In the genomic region with DNA sequence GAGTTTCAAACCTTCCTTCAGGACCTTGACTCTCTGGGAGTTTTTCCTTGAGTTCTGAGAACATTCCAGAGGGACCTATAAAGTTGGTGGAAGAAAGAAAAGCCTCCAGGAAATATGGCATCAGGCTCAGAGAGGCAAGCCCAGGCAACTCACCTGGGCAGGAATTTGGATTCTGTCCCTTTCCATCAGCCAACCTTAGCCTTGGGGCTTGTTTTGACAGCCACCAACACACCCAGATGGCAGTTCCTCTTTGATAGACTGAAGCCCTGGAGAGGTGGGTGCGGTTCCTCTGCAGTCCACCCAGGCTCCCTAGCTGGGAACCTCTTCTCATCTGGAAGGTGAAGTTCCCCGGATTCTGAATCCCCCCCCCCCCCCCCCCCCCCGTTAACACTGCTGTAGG, we compare ENCODE assay signal across 13 mouse cellular contexts. TPM values are rescaled to one million over a fixed set of nuclear protein-coding genes. Genes with fewer than 3 reads are reported as not detected.
DNase-seq lines count a peak whose midpoint lies in the region; ATAC-seq lines count a peak whose summit lies in the region.
"Had no signal": no experiment of that assay in that cellular context is flagged by ENCODE, and none has a peak within 500 bp of the region (broad histone marks: within the 10 kb centered on the region; RNA-seq: fewer than 3 reads in every experiment).

No protein-coding gene starts in this region.

- H3K27me3 ChIP-seq in hindbrain, embryonic 10.5 days (ENCODE audit: insufficient read depth, poor library complexity, severe bottlenecking) = no peaks in the 10 kb centered on the region
- no peaks in the 10 kb centered on the region for H3K27me3 ChIP-seq in hindbrain, embryonic 16.5 days (replicated peaks; ENCODE audit: control insufficient read depth, insufficient read depth, low read length)
- H3K27me3 ChIP-seq in liver, embryonic 12.5 days (replicated peaks) = no peaks in the 10 kb centered on the region
- H3K27me3 ChIP-seq: heart, embryonic 12.5 days; hindbrain, embryonic 15.5 days had no signal

- no peak overlapping the region for H3K4me3 ChIP-seq in hindbrain, embryonic 10.5 days
- H3K4me3 ChIP-seq in hindbrain, embryonic 16.5 days (ENCODE audit: low read length) = no peak overlapping the region
- H3K4me3 ChIP-seq in liver, embryonic 12.5 days = peak overlapping the region; percentile 20
- H3K4me3 ChIP-seq: heart, embryonic 12.5 days; hindbrain, embryonic 15.5 days; myocyte had no signal

- no peak overlapping the region for H3K9ac ChIP-seq in hindbrain, embryonic 16.5 days (ENCODE audit: low read depth, low read length)
- H3K9ac ChIP-seq in liver, embryonic 12.5 days = peak overlapping the region; percentile 51
- H3K9ac ChIP-seq: forebrain, postnatal 0 days; heart, embryonic 12.5 days; hindbrain, embryonic 15.5 days had no signal

- H3K36me3 ChIP-seq in hindbrain, embryonic 10.5 days = no peaks in the 10 kb centered on the region
- no peaks in the 10 kb centered on the region for H3K36me3 ChIP-seq in hindbrain, embryonic 16.5 days (ENCODE audit: control insufficient read depth, insufficient read depth, low read length)
- H3K36me3 ChIP-seq in liver, embryonic 12.5 days = no peaks in the 10 kb centered on the region
- H3K36me3 ChIP-seq: heart, embryonic 12.5 days; hindbrain, embryonic 15.5 days had no signal

- DNase-seq in hindbrain, embryonic 10.5 days (ENCODE audit: low spot score) = no peak
- peak; percentile 67 for DNase-seq in ES-CJ7 (ENCODE audit: low read depth, low spot score)
- DNase-seq in left cerebral cortex, postnatal 14 days (ENCODE audit: low spot score in 2 of 2) = no peak
- no peak for DNase-seq in right cerebral cortex, adult 18-20 months
- DNase-seq: forebrain, postnatal 0 days had no signal

- 65% methylated on average over 3 of the region's 3 CpGs for WGBS in hindbrain, embryonic 10.5 days
- WGBS in hindbrain, embryonic 16.5 days = 59% methylated on average over 3 of the region's 3 CpGs
- 13% methylated on average over 3 of the region's 3 CpGs for WGBS in liver, embryonic 12.5 days (ENCODE audit: insufficient replicate concordance)

- peak overlapping the region; percentile 29; the same call in 1 of the 2 replicates for H3K27ac ChIP-seq in hindbrain, embryonic 10.5 days
- no peak overlapping the region for H3K27ac ChIP-seq in hindbrain, embryonic 16.5 days (ENCODE audit: low read depth, low read length)
- H3K27ac ChIP-seq in liver, embryonic 12.5 days = peak overlapping the region; percentile 89
- H3K27ac ChIP-seq: hindbrain, embryonic 15.5 days; macrophage had no signal

- no peak for ATAC-seq in hindbrain, embryonic 16.5 days
- ATAC-seq in erythroblast, adult 5-6 weeks (replicated peaks; ENCODE audit: low FRiP score, poor library complexity, severe bottlenecking) = peak; percentile 59
- peak; percentile 83 for ATAC-seq in liver, embryonic 12.5 days
- no peak for ATAC-seq in frontal cortex, adult (ENCODE audit: low TSS enrichment)
- ATAC-seq: forebrain, postnatal 0 days had no signal

- no peak overlapping the region for H3K4me2 ChIP-seq in hindbrain, embryonic 16.5 days (ENCODE audit: low read length)
- H3K4me2 ChIP-seq in liver, embryonic 12.5 days = peak overlapping the region; percentile 53
- H3K4me2 ChIP-seq: heart, embryonic 12.5 days; hindbrain, embryonic 15.5 days had no signal

- no peaks in the 10 kb centered on the region for H3K9me3 ChIP-seq in hindbrain, embryonic 10.5 days
- no peaks in the 10 kb centered on the region for H3K9me3 ChIP-seq in hindbrain, embryonic 16.5 days (ENCODE audit: control insufficient read depth, low read length)
- no peaks in the 10 kb centered on the region for H3K9me3 ChIP-seq in liver, embryonic 12.5 days (replicated peaks)
- H3K9me3 ChIP-seq: hindbrain, embryonic 15.5 days had no signal

- intact Hi-C loops in left cerebral cortex, postnatal 14 days (cut with DNase I) = no loop called here

- H3K4me1 ChIP-seq in hindbrain, embryonic 10.5 days (replicated peaks) = peaks cover 22% of the 10 kb centered on the region
- no peaks in the 10 kb centered on the region for H3K4me1 ChIP-seq in hindbrain, embryonic 16.5 days (ENCODE audit: control insufficient read depth, insufficient read depth, low read depth, low read length)
- peaks cover 59% of the 10 kb centered on the region for H3K4me1 ChIP-seq in liver, embryonic 12.5 days
- H3K4me1 ChIP-seq: hindbrain, embryonic 15.5 days had no signal

RNA-seq across cellular contexts. Expression of a gene that starts 10.8 kb away (rescaled TPM):
- polyA plus RNA-seq in hindbrain, embryonic 10.5 days (2016; fragmentation: Nextera tagmentation; extraction: Ambion mirVana) = 7.2 and 10.8 TPM in 2 replicates
- 2.2 and 3.5 TPM in 2 replicates for polyA plus RNA-seq in hindbrain, embryonic 16.5 days (2015; fragmentation: Nextera tagmentation; extraction: Ambion mirVana)
- 1.7 TPM in 1 of 2 replicates, not detected in the other for total RNA-seq in erythroblast, adult 5-6 weeks (2015; ENCODE audit: low replicate concordance)
- total RNA-seq in erythroblast, adult 5-6 weeks (2017; ENCODE audit: low replicate concordance) = 0.09 and 0.14 TPM in 2 replicates
- 4.1 and 4.3 TPM in 2 replicates for polyA plus RNA-seq in liver, embryonic 12.5 days (2016; fragmentation: Nextera tagmentation; extraction: Ambion mirVana)
- total RNA-seq in left cerebral cortex, postnatal 14 days (2021) = 1 to 10 TPM; 8.0 to 9.7 TPM
- polyA plus RNA-seq: macrophage had no signal

RNA-seq across cellular contexts. Expression of a gene that starts 20.7 kb away (rescaled TPM):
- polyA plus RNA-seq in hindbrain, embryonic 10.5 days (2016; fragmentation: Nextera tagmentation; extraction: Ambion mirVana) = 440 and 510 TPM in 2 replicates
- polyA plus RNA-seq in hindbrain, embryonic 16.5 days (2015; fragmentation: Nextera tagmentation; extraction: Ambion mirVana) = 271 and 282 TPM in 2 replicates
- 363 and 447 TPM in 2 replicates for total RNA-seq in erythroblast, adult 5-6 weeks (2015; ENCODE audit: low replicate concordance)
- total RNA-seq in erythroblast, adult 5-6 weeks (2017; ENCODE audit: low replicate concordance) = 275 and 320 TPM in 2 replicates
- polyA plus RNA-seq in liver, embryonic 12.5 days (2016; fragmentation: Nextera tagmentation; extraction: Ambion mirVana) = 560 and 561 TPM in 2 replicates
- 100 to 1,000 TPM; 565 to 568 TPM for total RNA-seq in left cerebral cortex, postnatal 14 days (2021)

RNA-seq across cellular contexts. Expression of a gene that starts 36.8 kb away (rescaled TPM):
- polyA plus RNA-seq in hindbrain, embryonic 10.5 days (2016; fragmentation: Nextera tagmentation; extraction: Ambion mirVana) = 12.6 and 16.0 TPM in 2 replicates
- polyA plus RNA-seq in hindbrain, embryonic 16.5 days (2015; fragmentation: Nextera tagmentation; extraction: Ambion mirVana) = 11.1 and 22.2 TPM in 2 replicates
- 2.5 and 4.6 TPM in 2 replicates for total RNA-seq in erythroblast, adult 5-6 weeks (2015; ENCODE audit: low replicate concordance)
- 2.7 and 4.9 TPM in 2 replicates for total RNA-seq in erythroblast, adult 5-6 weeks (2017; ENCODE audit: low replicate concordance)
- 9.6 and 10.4 TPM in 2 replicates for polyA plus RNA-seq in liver, embryonic 12.5 days (2016; fragmentation: Nextera tagmentation; extraction: Ambion mirVana)
- total RNA-seq in left cerebral cortex, postnatal 14 days (2021) = 10 to 100 TPM; 30.4 to 34.6 TPM

RNA-seq across cellular contexts. Expression of a gene that starts 53.2 kb away (rescaled TPM):
- 0.18 and 0.55 TPM in 2 replicates for polyA plus RNA-seq in hindbrain, embryonic 10.5 days (2016; fragmentation: Nextera tagmentation; extraction: Ambion mirVana)
- polyA plus RNA-seq in hindbrain, embryonic 16.5 days (2015; fragmentation: Nextera tagmentation; extraction: Ambion mirVana) = not detected in 2 replicates
- not detected in 2 replicates for total RNA-seq in erythroblast, adult 5-6 weeks (2015; ENCODE audit: low replicate concordance)
- total RNA-seq in erythroblast, adult 5-6 weeks (2017; ENCODE audit: low replicate concordance) = not detected in 2 replicates
- not detected in 2 replicates for polyA plus RNA-seq in liver, embryonic 12.5 days (2016; fragmentation: Nextera tagmentation; extraction: Ambion mirVana)
- total RNA-seq in left cerebral cortex, postnatal 14 days (2021) = not detected
- total RNA-seq: forebrain, postnatal 0 days had no signal
- polyA plus RNA-seq: forebrain, postnatal 0 days; heart, embryonic 12.5 days; hindbrain, embryonic 15.5 days; macrophage; myocyte had no signal

Comparison
In these comparisons a context has a peak if more than half of its experiments do, and no peak if none do; other contexts are left out.
1. ATAC-seq: peak in erythroblast, adult 5-6 weeks (single experiment) and liver, embryonic 12.5 days (single experiment); none in hindbrain, embryonic 16.5 days (single experiment) and frontal cortex, adult (single experiment).